In genomic region chr2:75701207-75701606, GRCm38 (mm10) we compare ENCODE assay signal across 10 mouse cellular contexts. TPM values are rescaled to one million over a fixed set of nuclear protein-coding genes. Genes with fewer than 3 reads are reported as not detected.
DNase-seq lines count a peak whose midpoint lies in the region; ATAC-seq and TF ChIP-seq lines count a peak whose summit lies in the region.
"Had no signal": no experiment of that assay in that cellular context is flagged by ENCODE, and none has a peak within 500 bp of the region (broad histone marks: within the 10 kb centered on the region; RNA-seq: fewer than 3 reads in every experiment).

No protein-coding gene starts in this region.

- peaks cover 40% of the 10 kb centered on the region for H3K4me1 ChIP-seq in kidney, adult 2 months (ENCODE audit: control insufficient read depth, insufficient read depth, low read length)
- H3K4me1 ChIP-seq in bone marrow macrophage, adult 2 months (ENCODE audit: control insufficient read depth, insufficient read depth, low read length): peaks cover 33% of the 10 kb centered on the region
- peaks cover 51% of the 10 kb centered on the region for H3K4me1 ChIP-seq in heart, postnatal 0 days (ENCODE audit: control insufficient read depth, insufficient read depth)
- H3K4me1 ChIP-seq in liver, embryonic 16.5 days (ENCODE audit: control insufficient read depth, low read depth, low read length): peaks cover 65% of the 10 kb centered on the region

- no peak for TF ChIP-seq EP300 in heart, postnatal 0 days (IDR thresholded peaks at IDR 0.05; ENCODE audit: low read depth)

- 27% methylated on average over 3 of the region's 3 CpGs for whole genome bisulfite sequencing in kidney, adult 2 months
- WGBS in heart, postnatal 0 days: 60% methylated on average over 3 of the region's 3 CpGs
- 50% methylated on average over 3 of the region's 3 CpGs for WGBS in liver, embryonic 16.5 days (ENCODE audit: insufficient replicate concordance)

- H3K4me3 ChIP-seq in kidney, adult 2 months (ENCODE audit: insufficient read depth, low read depth, low read length): 0 out of 2 replicates have a peak overlapping the region, but pooled peaks have one; percentile 13
- H3K4me3 ChIP-seq in bone marrow macrophage, adult 2 months (ENCODE audit: insufficient read depth, low read length): peak overlapping the region; percentile 99
- H3K4me3 ChIP-seq in heart, postnatal 0 days (ENCODE audit: low read depth, low read length): peak overlapping the region; percentile 81
- H3K4me3 ChIP-seq in liver, embryonic 16.5 days (ENCODE audit: low read depth, low read length): peak overlapping the region; percentile 96
- H3K4me3 ChIP-seq: midbrain, embryonic 13.5 days; neural tube, embryonic 15.5 days had no signal

- no peak for TF ChIP-seq CTCF in kidney, adult 2 months (conservative IDR thresholded peaks at IDR 0.05; ENCODE audit: insufficient read depth, insufficient read length, low read depth, low read length)
- no peak for TF ChIP-seq CTCF in bone marrow macrophage, adult 2 months (IDR thresholded peaks at IDR 0.05; ENCODE audit: low read depth, low read length)
- TF ChIP-seq CTCF in heart, postnatal 0 days (IDR thresholded peaks at IDR 0.05; ENCODE audit: low read depth): no peak

- no peaks in the 10 kb centered on the region; the same call in 1 of the 2 replicates for H3K36me3 ChIP-seq in kidney, adult 2 months (ENCODE audit: control insufficient read depth, insufficient read depth, low read length)
- H3K36me3 ChIP-seq in heart, postnatal 0 days (replicated peaks; ENCODE audit: control insufficient read depth, insufficient read depth, low read length): no peaks in the 10 kb centered on the region
- H3K36me3 ChIP-seq in liver, embryonic 16.5 days (ENCODE audit: control insufficient read depth, insufficient read depth): peaks cover 7% of the 10 kb centered on the region; the same call in 1 of the 2 replicates
- H3K36me3 ChIP-seq: midbrain, embryonic 13.5 days; neural tube, embryonic 15.5 days had no signal

- no peak for ATAC-seq in heart, postnatal 0 days (ENCODE audit: insufficient read depth, low read depth)
- ATAC-seq in liver, embryonic 16.5 days (ENCODE audit: low read depth): no peak
- no peak for ATAC-seq in erythroid progenitor cell, adult 5-6 weeks (replicated peaks; ENCODE audit: low FRiP score, poor library complexity, severe bottlenecking)
- ATAC-seq: midbrain, embryonic 13.5 days had no signal

- H3K9me3 ChIP-seq in heart, postnatal 0 days (replicated peaks; ENCODE audit: control insufficient read depth, low read length): no peaks in the 10 kb centered on the region
- no peaks in the 10 kb centered on the region for H3K9me3 ChIP-seq in liver, embryonic 16.5 days (replicated peaks; ENCODE audit: control insufficient read depth, low read length)
- H3K9me3 ChIP-seq: midbrain, embryonic 13.5 days; neural tube, embryonic 15.5 days had no signal

- no peaks in the 10 kb centered on the region for H3K27me3 ChIP-seq in kidney, adult 2 months (replicated peaks; ENCODE audit: control insufficient read depth, insufficient read depth, low read length)
- no peaks in the 10 kb centered on the region for H3K27me3 ChIP-seq in heart, postnatal 0 days (ENCODE audit: control insufficient read depth, insufficient read depth, low read length)
- H3K27me3 ChIP-seq in liver, embryonic 16.5 days (ENCODE audit: control insufficient read depth, insufficient read depth, low read depth, low read length): no peaks in the 10 kb centered on the region
- H3K27me3 ChIP-seq: midbrain, embryonic 13.5 days had no signal

- no peak overlapping the region for H3K27ac ChIP-seq in kidney, adult 2 months (ENCODE audit: insufficient read depth, low read depth, low read length)
- peak overlapping the region; percentile 97 for H3K27ac ChIP-seq in bone marrow macrophage, adult 2 months (ENCODE audit: insufficient read depth, low read depth, low read length)
- H3K27ac ChIP-seq in heart, postnatal 0 days (ENCODE audit: low read depth): peak overlapping the region; percentile 100; the same call in 1 of the 2 replicates
- 0 out of 2 replicates have a peak overlapping the region, but pooled peaks have one; percentile 15 for H3K27ac ChIP-seq in liver, embryonic 16.5 days (ENCODE audit: low read length)
- H3K27ac ChIP-seq: midbrain, embryonic 13.5 days; neural tube, embryonic 15.5 days had no signal

- DNase-seq in kidney, adult 2 months: no peak
- DNase-seq in kidney, adult 18-20 months: no peak
- DNase-seq in heart, postnatal 0 days (ENCODE audit: low spot score): no peak
- DNase-seq in layer of hippocampus, adult 18-20 months (ENCODE audit: low spot score in 2 of 2): no peak
- DNase-seq: cerebellum, adult 11-12 months had no signal

- H3K4me2 ChIP-seq in heart, postnatal 0 days (ENCODE audit: low read depth, low read length): peak overlapping the region; percentile 75
- peak overlapping the region; percentile 82 for H3K4me2 ChIP-seq in liver, embryonic 16.5 days (ENCODE audit: low read depth, low read length)
- H3K4me2 ChIP-seq: neural tube, embryonic 15.5 days had no signal

- no peak overlapping the region for H3K9ac ChIP-seq in heart, postnatal 0 days (replicated peaks; ENCODE audit: low read depth, low read length)
- H3K9ac ChIP-seq in liver, embryonic 16.5 days (ENCODE audit: low read depth, low read length): peak overlapping the region; percentile 99; the same call in 1 of the 2 replicates
- H3K9ac ChIP-seq: midbrain, embryonic 13.5 days; neural tube, embryonic 15.5 days had no signal

- no peak for TF ChIP-seq POLR2A in kidney, adult 2 months (IDR thresholded peaks at IDR 0.05; ENCODE audit: low read depth, low read length)
- no peak for TF ChIP-seq POLR2A in bone marrow macrophage, adult 2 months (IDR thresholded peaks at IDR 0.05; ENCODE audit: borderline replicate concordance, low read depth, low read length)

RNA-seq across cellular contexts. Expression of gene Nfe2l2, which starts 3.2 kb away (rescaled TPM):
- 58.0 and 59.5 TPM in 2 replicates for polyA plus RNA-seq in kidney, adult 2 months (2012; rRNA removed)
- polyA plus RNA-seq in bone marrow macrophage, adult 2 months (2012; ENCODE audit: insufficient read depth, insufficient read length, missing spikeins): 266 and 269 TPM in 2 replicates
- 47.1 and 55.2 TPM in 2 replicates for total RNA-seq in heart, postnatal 0 days (2014; rRNA removed; ENCODE audit: low replicate concordance)
- polyA plus RNA-seq in heart, postnatal 0 days (2015; fragmentation: Nextera tagmentation; extraction: Ambion mirVana): 50.1 and 50.4 TPM in 2 replicates
- 41.3 and 41.4 TPM in 2 replicates for polyA plus RNA-seq in liver, embryonic 16.5 days (2015; fragmentation: Nextera tagmentation; extraction: Ambion mirVana)
- total RNA-seq in erythroid progenitor cell, adult 5-6 weeks (2015; ENCODE audit: low replicate concordance): 83.6 and 99.3 TPM in 2 replicates
- total RNA-seq in erythroid progenitor cell, adult 5-6 weeks (2017; ENCODE audit: low replicate concordance): 63.1 and 65.1 TPM in 2 replicates
- total RNA-seq in layer of hippocampus, adult 18-20 months (2021): 10 to 100 TPM; 14.5 to 16.3 TPM

RNA-seq across cellular contexts. Expression of gene Hnrnpa3, which starts 42.1 kb away (rescaled TPM):
- polyA plus RNA-seq in kidney, adult 2 months (2012; rRNA removed): 16.2 and 34.0 TPM in 2 replicates
- polyA plus RNA-seq in bone marrow macrophage, adult 2 months (2012; ENCODE audit: insufficient read depth, insufficient read length, missing spikeins): 183 and 208 TPM in 2 replicates
- total RNA-seq in heart, postnatal 0 days (2014; rRNA removed; ENCODE audit: low replicate concordance): 26.0 and 33.9 TPM in 2 replicates
- polyA plus RNA-seq in heart, postnatal 0 days (2015; fragmentation: Nextera tagmentation; extraction: Ambion mirVana): 93.6 and 102 TPM in 2 replicates
- polyA plus RNA-seq in liver, embryonic 16.5 days (2015; fragmentation: Nextera tagmentation; extraction: Ambion mirVana): 94.3 and 105 TPM in 2 replicates
- 321 and 355 TPM in 2 replicates for total RNA-seq in erythroid progenitor cell, adult 5-6 weeks (2015; ENCODE audit: low replicate concordance)
- total RNA-seq in erythroid progenitor cell, adult 5-6 weeks (2017; ENCODE audit: low replicate concordance): 329 and 477 TPM in 2 replicates
- 100 to 1,000 TPM; 289 to 299 TPM for total RNA-seq in layer of hippocampus, adult 18-20 months (2021)

Comparison
In these comparisons a context has a peak if more than half of its experiments do, and no peak if none do; other contexts are left out.
1. H3K4me3 ChIP-seq: peak in every context shown above with its lines; median percentile 99 in bone marrow macrophage, adult 2 months; 96 in liver, embryonic 16.5 days; 81 in heart, postnatal 0 days; 13 in kidney, adult 2 months.